Mouse (Mus musculus) hindbrain, embryonic 10.5 days (tissue): Measurements from ENCODE around the gene Cyp11a1. TPM values are rescaled to one million over a fixed set of nuclear protein-coding genes. Genes with fewer than 3 reads are reported as not detected.
A peak's percentile ranks its signal among the peaks of the same experiment; 100 is the strongest.

Source experiments
- DNase-seq: peaks from one replicate; pipeline ENCODE4 v3.0.0-alpha.2; 2017; ENCODE audit warnings: low spot score
- H3K27ac ChIP-seq: fragments of 300-500 bp; sonication (generic); 2 replicates; pipeline ENCODE4 v1.5.1; 2016; ENCODE audit warnings: mild to moderate bottlenecking, moderate library complexity
- H3K27me3 ChIP-seq: fragments of 300-500 bp; sonication (generic); 2 replicates; pipeline ENCODE4 v1.6.1; 2016; ENCODE audit warnings: mild to moderate bottlenecking; ENCODE audit not compliant: poor library complexity, insufficient read depth, severe bottlenecking
- H3K36me3 ChIP-seq: fragments of 300-500 bp; sonication (generic); 2 replicates; pipeline ENCODE4 v1.6.1; 2016; ENCODE audit warnings: mild to moderate bottlenecking, moderate library complexity
- H3K4me1 ChIP-seq: fragments of 300-500 bp; sonication (generic); replicated peaks from 2 replicates; pipeline ENCODE4 v1.6.1; 2016; ENCODE audit warnings: mild to moderate bottlenecking
- H3K4me3 ChIP-seq: fragments of 300-500 bp; sonication (generic); 2 replicates; pipeline ENCODE4 v1.5.1; 2016; ENCODE audit warnings: mild to moderate bottlenecking, moderate library complexity
- H3K9me3 ChIP-seq: fragments of 300-500 bp; sonication (generic); 2 replicates; pipeline ENCODE4 v1.6.1; 2016; ENCODE audit warnings: mild to moderate bottlenecking, moderate library complexity
- WGBS: fragments of 180-500 bp; shearing (Covaris S2); methylation state at CpG from one replicate; pipeline ENCODE4 v1.1.7; 2016; 5-methylcytosine and 5-hydroxymethylcytosine counted together
- polyA plus RNA-seq: library from polyadenylated mRNA; unstranded; fragments of >200 nt; fragmentation: Nextera tagmentation; extraction: Ambion mirVana; gene quantifications from 2 replicates; pipeline ENCODE4 v1.2.1, GENCODE M21; 2016

The Cyp11a1 gene
- polyA plus RNA-seq, 1 experiment from 2014 or later: not detected

GRCm38 (mm10) chr9:58040977-58041376 is 34.8 kb downstream of the Cyp11a1 start:
- no peak for DNase-seq
- WGBS: 27% methylated on average over 4 of the region's 4 CpGs
- Histone ChIP-seq H3K27me3 (peaks cover 64% of the 10 kb centered on the region), H3K36me3 (no peaks in the 10 kb centered on the region), H3K9me3 (no peaks in the 10 kb centered on the region), H3K4me3 (no peak overlapping the region), H3K27ac (peak overlapping the region; percentile 84), H3K4me1 (peaks cover 78% of the 10 kb centered on the region)

- peaks cover 91% of the 10 kb centered on the region for H3K4me1 ChIP-seq
- H3K27me3 ChIP-seq: peaks cover 61% of the 10 kb centered on the region
- no peaks in the 10 kb centered on the region for H3K36me3 ChIP-seq
- no peak overlapping the region; the same call in 1 of the 2 replicates for H3K4me3 ChIP-seq
- 18% methylated on average over 10 of the region's 10 CpGs for WGBS
- no peaks in the 10 kb centered on the region for H3K9me3 ChIP-seq
- DNase-seq: peak; percentile 26
- H3K27ac ChIP-seq: peak overlapping the region; percentile 84
Observed at GRCm38 (mm10) chr9:58042391-58042790, 36.2 kb downstream of the Cyp11a1 start.

GRCm38 (mm10) chr9:58043496-58044017 is 37.3 kb downstream of the Cyp11a1 start:
- Histone ChIP-seq H3K4me3 (no peak overlapping the region), H3K27me3 (peaks cover 58% of the 10 kb centered on the region), H3K9me3 (no peaks in the 10 kb centered on the region), H3K4me1 (peaks cover 99% of the 10 kb centered on the region), H3K27ac (peak overlapping the region; percentile 84), H3K36me3 (no peaks in the 10 kb centered on the region)
- no peak for DNase-seq
- 76% methylated on average over 10 of the region's 10 CpGs for WGBS

- WGBS: 35% methylated on average over 10 of the region's 10 CpGs
- H3K9me3 ChIP-seq: no peaks in the 10 kb centered on the region
Observed at GRCm38 (mm10) chr9:58044828-58045227, 38.6 kb downstream of the Cyp11a1 start.

GRCm38 (mm10) chr9:58045646-58046045 is 39.4 kb downstream of the Cyp11a1 start:
- Histone ChIP-seq H3K36me3 (no peaks in the 10 kb centered on the region), H3K9me3 (no peaks in the 10 kb centered on the region), H3K4me1 (peaks cover 95% of the 10 kb centered on the region), H3K27ac (peak overlapping the region; percentile 84), H3K4me3 (no peak overlapping the region), H3K27me3 (peaks cover 59% of the 10 kb centered on the region)
- 30% methylated on average over 4 of the region's 4 CpGs for WGBS
- DNase-seq: no peak

More at GRCm38 (mm10) chr9:58044828-58045227, 38.6 kb downstream of the Cyp11a1 start:
- H3K4me3 ChIP-seq: no peak overlapping the region
- H3K27ac ChIP-seq: peak overlapping the region; percentile 84
- H3K36me3 ChIP-seq: no peaks in the 10 kb centered on the region
- H3K27me3 ChIP-seq: peaks cover 52% of the 10 kb centered on the region
- peaks cover 99% of the 10 kb centered on the region for H3K4me1 ChIP-seq
- DNase-seq: peak; percentile 50

- no peaks in the 10 kb centered on the region for H3K9me3 ChIP-seq
- H3K4me1 ChIP-seq: peaks cover 90% of the 10 kb centered on the region
- peaks cover 64% of the 10 kb centered on the region for H3K27me3 ChIP-seq
- no peaks in the 10 kb centered on the region for H3K36me3 ChIP-seq
- 83% methylated on average over 10 of the region's 10 CpGs for whole genome bisulfite sequencing
- H3K27ac ChIP-seq: peak overlapping the region; percentile 69; the same call in 1 of the 2 replicates
- H3K4me3 ChIP-seq: no peak overlapping the region
- DNase-seq: no peak
Observed at GRCm38 (mm10) chr9:58047061-58047460, 40.9 kb downstream of the Cyp11a1 start.

- Histone ChIP-seq H3K27ac (peak overlapping the region; percentile 77), H3K4me1 (peaks cover 82% of the 10 kb centered on the region), H3K36me3 (no peaks in the 10 kb centered on the region), H3K27me3 (peaks cover 58% of the 10 kb centered on the region), H3K4me3 (peak overlapping the region; percentile 11; the same call in 1 of the 2 replicates), H3K9me3 (no peaks in the 10 kb centered on the region)
- 14% methylated on average over 6 of the region's 6 CpGs for WGBS
- no peak for DNase-seq
Observed at GRCm38 (mm10) chr9:58048621-58049020, 42.4 kb downstream of the Cyp11a1 start.

- Histone ChIP-seq H3K36me3 (no peaks in the 10 kb centered on the region), H3K4me3 (no peak overlapping the region), H3K9me3 (no peaks in the 10 kb centered on the region), H3K4me1 (peaks cover 82% of the 10 kb centered on the region), H3K27ac (peak overlapping the region; percentile 77), H3K27me3 (peaks cover 59% of the 10 kb centered on the region)
- no peak for DNase-seq
- WGBS: 48% methylated on average over 6 of the region's 6 CpGs
Observed at GRCm38 (mm10) chr9:58049186-58049585, 43.0 kb downstream of the Cyp11a1 start.

GRCm38 (mm10) chr9:58049861-58050260 is 43.6 kb downstream of the Cyp11a1 start:
- DNase-seq: no peak
- WGBS: 81% methylated on average over 7 of the region's 7 CpGs
- Histone ChIP-seq H3K27me3 (peaks cover 59% of the 10 kb centered on the region), H3K36me3 (no peaks in the 10 kb centered on the region), H3K9me3 (no peaks in the 10 kb centered on the region), H3K27ac (no peak overlapping the region), H3K4me1 (peaks cover 76% of the 10 kb centered on the region), H3K4me3 (no peak overlapping the region)

- peaks cover 59% of the 10 kb centered on the region for H3K27me3 ChIP-seq
- H3K4me3 ChIP-seq: no peak overlapping the region
- DNase-seq: no peak
- no peaks in the 10 kb centered on the region for H3K9me3 ChIP-seq
- 31% methylated on average over 5 of the region's 5 CpGs for WGBS
- H3K4me1 ChIP-seq: peaks cover 70% of the 10 kb centered on the region
- H3K36me3 ChIP-seq: no peaks in the 10 kb centered on the region
- H3K27ac ChIP-seq: peak overlapping the region; percentile 18; the same call in 1 of the 2 replicates
Observed at GRCm38 (mm10) chr9:58051937-58052336, 45.7 kb downstream of the Cyp11a1 start.

- 18% methylated on average over 3 of the region's 3 CpGs for WGBS
- Histone ChIP-seq H3K9me3 (no peaks in the 10 kb centered on the region), H3K27ac (peak overlapping the region; percentile 59; the same call in 1 of the 2 replicates), H3K27me3 (peaks cover 50% of the 10 kb centered on the region), H3K4me1 (peaks cover 59% of the 10 kb centered on the region), H3K36me3 (no peaks in the 10 kb centered on the region), H3K4me3 (no peak overlapping the region)
- peak; percentile 71 for DNase-seq
Observed at GRCm38 (mm10) chr9:58053102-58053501, 46.9 kb downstream of the Cyp11a1 start.

- peaks cover 55% of the 10 kb centered on the region for H3K4me1 ChIP-seq
- H3K4me3 ChIP-seq: no peak overlapping the region
- no peak for DNase-seq
- WGBS: 51% methylated on average over 3 of the region's 3 CpGs
- H3K36me3 ChIP-seq: no peaks in the 10 kb centered on the region
- H3K27me3 ChIP-seq: peaks cover 52% of the 10 kb centered on the region
- no peaks in the 10 kb centered on the region for H3K9me3 ChIP-seq
- H3K27ac ChIP-seq: peak overlapping the region; percentile 59
Observed at GRCm38 (mm10) chr9:58053544-58053943, 47.3 kb downstream of the Cyp11a1 start.

GRCm38 (mm10) chr9:58054032-58054431 is 47.8 kb downstream of the Cyp11a1 start:
- no peak overlapping the region for H3K27ac ChIP-seq
- H3K4me3 ChIP-seq: no peak overlapping the region
- H3K27me3 ChIP-seq: peaks cover 52% of the 10 kb centered on the region
- no peaks in the 10 kb centered on the region for H3K36me3 ChIP-seq
- no peaks in the 10 kb centered on the region for H3K9me3 ChIP-seq
- no peak for DNase-seq
- WGBS: 90% methylated on average over 1 of the region's 1 CpGs
- H3K4me1 ChIP-seq: peaks cover 50% of the 10 kb centered on the region
